Mouse (Mus musculus) neutrophil, adult 5-6 weeks (primary cell): Measurements from ENCODE around the gene Notum. TPM values are rescaled to one million over a fixed set of nuclear protein-coding genes. Genes with fewer than 3 reads are reported as not detected.
"Not testable (repeated sequence)": the region's sequence is repeated elsewhere in the genome, so short reads cannot be mapped to it uniquely, and the experiment has no call there.

Source experiments
- ATAC-seq: fragments of 151-379, 151-347 bp; 2 replicates; pipeline ENCODE4 v1.8.0; 2017; ENCODE audit warnings: mild to moderate bottlenecking, moderate TSS enrichment; ENCODE audit not compliant: insufficient number of reproducible peaks, poor library complexity, low FRiP score, severe bottlenecking; ENCODE audit errors: extremely low read depth
- total RNA-seq: library from RNA; stranded (forward); fragments of 200-1000 nt; gene quantifications from 2 replicates; pipeline ENCODE4 v1.2.3, GENCODE M21; 2017

Notum gene
- total RNA-seq, 1 experiment from 2014 or later: not detected

DNA sequence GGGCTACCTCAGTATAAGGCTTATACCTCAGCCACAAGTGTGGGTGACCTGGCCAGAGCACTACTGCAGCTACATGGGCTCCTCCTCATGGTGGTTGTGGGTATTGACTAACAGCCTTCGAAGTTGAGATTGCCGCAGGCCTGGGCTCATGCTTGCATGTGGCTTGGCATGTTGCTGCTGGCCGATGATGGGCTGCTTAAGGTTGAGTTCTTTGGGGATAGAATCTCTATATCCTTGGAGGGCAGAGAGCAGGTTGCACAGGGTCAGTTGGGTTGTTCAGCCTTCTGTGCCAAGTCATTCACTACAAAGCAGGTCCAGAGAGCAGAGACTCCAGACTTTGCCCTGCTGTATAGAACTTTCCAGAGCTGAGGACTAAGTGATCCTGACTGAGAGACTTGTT lies 18.9 kb upstream of the Notum start:
- ATAC-seq: peak; percentile 45

DNA sequence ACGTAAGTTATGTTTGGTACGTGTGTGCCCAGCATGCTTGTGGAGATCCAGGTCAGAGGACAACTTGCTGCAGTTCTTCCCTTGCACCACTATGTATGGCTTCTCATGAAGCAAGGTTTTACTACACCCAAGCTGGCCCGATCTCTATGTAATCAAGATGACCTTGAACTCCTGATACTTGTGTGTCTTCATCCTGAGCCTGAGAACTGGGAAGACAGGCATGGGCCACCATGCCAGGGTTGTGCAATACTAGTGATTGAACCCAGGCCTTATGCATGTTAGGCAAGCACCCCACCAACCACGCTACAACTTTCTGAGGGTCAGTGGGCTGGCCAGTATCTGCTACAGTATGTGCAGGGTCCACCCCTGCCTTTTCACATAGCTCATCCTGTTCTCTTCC lies 16.0 kb upstream of the Notum start:
- no peak for ATAC-seq

DNA sequence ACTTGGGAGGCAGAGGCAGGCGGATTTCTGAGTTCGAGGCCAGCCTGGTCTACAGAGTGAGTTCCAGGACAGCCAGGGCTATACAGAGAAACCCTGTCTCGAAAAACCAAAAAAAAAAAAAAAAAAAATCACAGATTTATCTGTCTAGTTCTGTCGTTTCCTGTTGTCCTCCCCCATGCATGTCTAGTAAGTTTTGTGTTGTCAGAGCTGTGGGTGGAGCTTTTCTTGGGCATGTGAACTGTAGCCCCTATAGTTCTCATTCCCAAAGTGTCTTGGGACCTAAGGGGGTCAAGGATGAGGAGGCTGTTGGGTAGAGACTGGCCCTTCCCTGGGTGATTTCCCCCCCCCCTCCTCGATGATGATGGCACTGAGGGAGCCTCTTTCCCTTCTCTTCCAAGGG lies 14.9 kb upstream of the Notum start:
- not testable (repeated sequence) for ATAC-seq

DNA sequence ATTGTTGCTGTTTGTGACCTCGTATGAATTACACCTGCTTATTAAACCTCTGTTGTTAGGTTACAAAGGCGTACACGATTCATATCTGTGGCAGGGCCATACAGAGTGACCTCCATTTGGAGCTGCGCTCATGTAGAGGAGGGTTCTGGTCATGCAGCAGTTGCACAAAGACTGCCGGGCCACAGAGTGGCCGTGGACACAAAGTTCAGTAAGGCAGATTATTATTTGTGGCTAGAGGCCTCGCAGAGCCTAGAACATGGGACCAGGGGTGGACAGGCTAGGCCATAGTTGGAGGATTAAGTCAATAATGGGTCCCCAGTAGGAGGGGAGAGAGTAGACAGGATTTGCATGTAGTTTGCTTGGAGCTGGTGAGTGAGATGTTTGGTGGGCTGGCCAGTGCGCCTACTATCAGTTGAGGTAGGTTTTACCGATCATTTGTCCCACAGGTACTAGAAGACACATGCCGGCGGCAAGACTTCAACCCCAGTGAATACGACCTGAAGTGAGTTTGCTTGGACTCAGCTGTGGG lies 12.7 kb upstream of the Notum start:
- no peak for ATAC-seq

DNA sequence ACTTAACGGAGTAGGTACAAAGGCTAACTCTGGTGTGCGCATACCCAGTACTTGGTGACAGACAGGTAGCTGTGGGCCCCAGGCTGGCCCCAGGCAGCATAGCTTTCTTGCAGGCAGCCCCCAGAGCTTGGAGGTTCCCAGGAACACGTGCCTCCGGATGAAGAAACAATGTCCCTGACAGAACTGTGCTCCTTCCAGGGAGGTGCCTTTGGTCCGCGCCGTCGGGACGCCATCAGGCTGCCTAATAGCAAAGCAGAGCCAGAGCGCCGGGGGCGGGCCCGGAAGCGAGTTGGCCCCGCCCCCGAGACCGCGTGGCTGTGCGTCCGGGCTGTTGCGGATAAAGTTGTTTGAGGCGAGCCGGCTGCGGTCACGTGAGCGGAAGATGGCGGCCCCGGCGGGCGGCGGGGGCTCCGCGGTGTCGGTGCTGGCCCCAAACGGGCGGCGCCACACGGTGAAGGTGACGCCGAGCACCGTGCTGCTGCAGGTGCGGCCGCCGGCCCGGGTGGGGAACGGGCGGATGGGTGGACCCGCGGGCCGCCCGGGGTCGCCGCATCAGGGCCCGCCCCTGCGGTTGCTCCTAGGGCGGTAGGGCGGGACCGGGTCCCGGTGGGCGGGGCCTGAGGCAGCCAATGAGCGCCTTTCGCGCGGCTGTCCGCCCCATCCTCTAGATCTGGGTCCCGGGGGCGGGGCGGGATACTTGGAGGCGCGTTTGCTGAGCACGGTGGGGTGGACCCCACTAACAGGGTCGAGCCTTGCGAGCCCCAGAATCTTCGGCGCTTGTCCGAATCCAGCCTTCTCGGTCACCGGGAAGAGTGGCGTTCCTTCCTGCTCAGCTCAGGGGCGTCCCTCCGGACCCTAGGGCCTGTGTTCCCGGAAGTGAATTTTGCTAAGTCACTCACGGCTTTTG lies 12.0 kb upstream of the Notum start, which contains the start of gene Aspscr1:
Aspscr1 (plus strand) TSS at position 287 of the 907 bp plus-strand sequence.
- peak; percentile 85 for ATAC-seq

DNA sequence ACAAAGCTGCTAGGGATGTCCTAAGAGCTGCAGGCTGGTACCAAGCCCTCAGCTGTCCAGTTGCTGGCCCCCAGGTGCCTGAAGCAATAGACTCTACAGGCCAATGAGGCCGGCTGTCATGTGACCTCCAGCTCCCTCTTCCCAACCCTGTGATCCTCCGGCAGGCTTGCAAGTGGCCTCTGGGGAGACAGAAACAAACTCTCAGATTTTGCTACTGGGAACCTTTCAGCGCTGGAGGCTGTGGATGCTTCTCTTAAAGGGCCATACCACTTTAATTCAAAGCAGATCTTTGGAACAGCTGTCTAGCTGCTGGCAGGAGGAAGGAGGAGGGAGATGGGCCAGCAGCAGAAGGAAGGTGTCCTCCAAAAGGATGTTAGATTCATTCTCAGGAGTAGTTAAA lies 5.6 kb upstream of the Notum start:
- no peak for ATAC-seq

DNA sequence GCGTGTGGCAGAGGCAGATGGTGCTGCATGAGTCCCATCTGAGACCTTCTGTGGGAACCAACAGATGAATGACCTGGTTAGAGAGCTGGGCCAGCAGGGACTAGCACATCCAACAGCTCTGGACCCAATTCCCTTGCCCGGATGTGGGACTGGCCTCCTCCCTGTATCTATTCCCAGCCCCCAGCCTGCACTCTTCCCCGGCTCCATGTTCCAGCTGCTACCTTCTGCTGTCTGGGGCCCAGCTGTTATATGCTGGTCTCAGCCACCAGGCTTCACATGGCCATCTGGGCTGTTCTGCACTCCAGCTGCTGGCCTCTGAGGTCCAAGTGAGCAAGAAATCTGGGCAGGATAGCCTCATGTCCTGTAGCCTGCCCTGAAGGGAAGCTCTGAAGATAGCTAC lies 4.4 kb upstream of the Notum start:
- no peak for ATAC-seq

DNA sequence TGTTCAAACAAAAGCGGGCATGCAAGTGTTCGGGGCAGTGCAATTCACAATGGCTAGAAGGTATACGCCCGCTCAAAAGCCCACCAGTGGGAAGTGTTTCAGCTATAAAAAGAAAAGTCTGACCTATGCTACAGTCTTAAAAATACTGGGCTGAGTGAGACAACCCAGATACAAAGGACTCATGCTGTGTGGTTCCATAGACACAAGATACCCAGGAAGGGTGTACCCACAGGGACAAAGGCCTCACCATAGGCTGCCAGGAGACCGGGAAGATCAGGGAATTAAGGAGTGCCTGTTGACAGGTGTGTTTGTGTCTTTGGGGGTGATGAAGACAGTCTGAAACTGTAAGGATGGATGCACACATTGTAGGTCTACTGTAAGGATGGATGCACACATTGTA lies 2.7 kb upstream of the Notum start:
- ATAC-seq: no peak

DNA sequence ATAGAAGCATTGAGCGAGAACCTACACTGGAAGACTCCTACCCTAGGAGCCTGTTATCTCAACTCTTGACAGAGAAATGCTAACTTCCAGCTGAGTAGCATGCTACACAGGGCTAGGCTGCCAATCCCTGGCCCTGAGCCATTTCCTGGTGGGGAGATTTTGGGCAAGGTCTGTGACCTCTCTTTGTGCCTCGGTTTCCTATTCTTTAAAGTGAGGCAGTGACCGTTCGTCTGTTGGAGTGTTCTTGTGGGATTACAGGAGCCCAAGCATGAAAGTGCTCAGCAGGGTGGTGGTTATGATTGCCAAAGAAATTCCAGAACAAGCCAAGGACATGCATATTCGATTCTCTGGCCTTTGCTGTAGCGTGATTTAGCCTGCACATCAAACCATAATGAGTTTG lies 1.8 kb upstream of the Notum start:
- ATAC-seq: no peak

DNA sequence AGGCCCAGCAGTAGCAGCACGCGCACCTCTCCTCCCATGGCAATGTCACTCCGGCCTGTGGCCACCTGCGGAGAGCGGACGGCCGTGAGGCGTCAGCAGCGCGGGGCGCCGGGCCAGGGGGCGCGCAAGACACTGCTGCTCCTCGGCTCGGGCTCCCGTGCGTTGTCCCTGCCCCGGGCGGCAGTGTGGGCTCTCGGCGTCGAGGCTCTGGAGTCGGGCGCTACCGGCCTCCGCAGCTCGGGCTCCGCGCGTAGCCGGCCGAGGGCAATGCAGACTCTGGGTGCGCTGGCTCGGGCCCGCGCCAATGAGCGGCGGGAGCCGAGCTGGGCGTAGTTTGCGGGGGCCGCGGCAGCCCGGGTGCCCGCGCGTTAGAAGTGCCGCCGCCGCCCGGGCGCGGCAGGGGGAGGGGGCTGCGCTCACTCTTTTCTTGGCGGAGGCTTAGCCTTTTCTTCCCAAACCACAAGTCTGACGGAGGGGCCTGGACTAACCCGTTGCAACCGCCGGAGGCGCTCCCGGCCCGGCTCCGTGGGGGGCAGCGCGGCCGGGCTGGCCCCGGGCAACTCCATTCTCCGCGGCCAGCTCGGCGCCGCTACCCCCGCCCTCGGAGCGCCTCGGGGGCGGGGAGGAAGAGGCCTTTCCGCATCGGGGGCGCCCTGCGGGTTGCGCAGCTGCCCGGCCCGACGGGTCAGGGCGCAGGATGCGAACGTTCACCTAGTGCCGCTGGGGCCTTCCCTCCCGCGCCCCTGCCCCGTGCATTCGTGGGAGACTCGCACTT lies 487 bp downstream of the Notum start:
- no peak for ATAC-seq

DNA sequence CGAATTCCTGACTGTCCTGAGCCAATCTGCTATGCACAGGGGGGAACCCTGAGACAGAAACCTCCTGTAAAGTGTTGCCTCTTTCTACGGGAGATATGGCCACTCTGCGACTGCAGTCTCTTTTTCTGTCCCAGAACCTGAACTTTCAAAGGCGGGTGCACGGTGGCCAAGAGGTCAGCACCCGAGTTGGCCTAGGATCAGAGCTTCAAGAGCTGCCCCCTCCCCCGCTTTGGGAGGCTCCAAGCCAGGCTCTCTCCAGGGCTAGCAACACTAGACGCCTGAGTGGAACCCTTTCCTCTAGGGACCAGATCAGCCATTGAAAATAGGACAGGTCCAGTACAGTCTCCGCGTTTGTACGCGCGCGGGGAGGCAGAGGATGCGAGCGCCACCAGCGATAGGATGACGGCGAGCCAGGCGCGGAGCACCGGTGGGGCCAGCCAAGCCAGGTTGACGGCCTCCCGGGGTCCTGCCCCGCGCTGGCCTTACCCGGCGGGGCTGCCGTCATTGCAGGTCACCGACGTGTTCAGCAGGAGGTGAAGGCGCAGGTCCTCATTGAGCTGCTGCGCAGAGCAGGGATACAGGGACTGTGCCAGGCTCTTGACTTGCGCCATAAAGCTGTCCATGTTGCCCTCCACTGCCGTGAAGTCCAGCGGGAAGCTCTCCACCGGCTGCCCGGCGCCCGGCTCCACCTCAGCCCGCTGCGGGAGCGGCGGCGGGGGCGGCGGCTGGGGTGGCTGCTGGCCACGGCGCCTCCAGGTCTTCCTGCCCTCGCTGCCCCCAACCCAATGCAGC lies 1.3 kb downstream of the Notum start:
- ATAC-seq: no peak

DNA sequence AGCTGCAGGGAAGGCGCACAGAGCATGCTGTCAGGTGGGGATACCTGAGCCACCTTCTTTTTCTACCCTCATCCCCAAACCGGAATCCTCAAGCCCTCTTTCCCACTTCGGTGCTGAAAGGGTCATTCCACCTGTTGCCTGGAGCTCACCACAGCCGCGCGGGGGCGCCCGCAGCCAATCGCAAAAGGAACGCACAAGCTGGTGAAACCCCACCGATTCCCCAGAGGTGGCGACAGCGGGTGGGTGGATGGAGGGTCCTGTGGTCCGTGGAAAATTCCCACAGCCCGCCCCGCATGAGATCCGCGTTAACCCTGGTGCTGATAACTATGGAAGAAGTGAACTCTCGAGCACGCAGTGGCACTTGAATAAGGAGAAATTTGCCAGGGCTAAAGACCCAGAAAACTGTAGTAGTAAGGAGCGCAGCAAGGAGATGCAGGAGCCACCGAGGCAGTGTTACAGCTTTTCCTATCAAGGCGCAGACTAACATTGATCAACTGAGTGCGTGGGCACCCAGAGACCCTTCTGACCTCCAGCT lies 2.0 kb downstream of the Notum start:
- 0 out of 2 replicates have a peak, but pooled peaks have one; percentile 28 for ATAC-seq

DNA sequence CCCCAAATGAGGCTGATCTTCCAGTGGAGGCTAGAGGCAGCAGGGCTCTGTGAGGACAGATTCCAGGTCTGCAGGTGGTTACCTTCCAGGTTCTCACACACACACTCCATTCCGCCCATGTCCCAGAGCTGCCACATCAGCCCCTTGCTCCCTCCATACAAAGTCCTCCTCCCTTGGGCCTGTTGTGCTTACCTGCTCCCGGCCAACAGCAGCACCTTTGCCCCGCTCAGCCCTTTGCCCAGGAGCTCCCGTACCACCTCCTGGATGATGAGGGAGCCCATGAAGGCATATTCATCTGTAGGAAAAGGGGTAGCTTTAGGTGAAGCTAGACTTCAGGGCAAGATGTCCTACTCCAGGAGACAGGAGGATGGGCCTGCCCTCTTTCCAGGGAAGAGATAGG lies 3.7 kb downstream of the Notum start:
- ATAC-seq: no peak

DNA sequence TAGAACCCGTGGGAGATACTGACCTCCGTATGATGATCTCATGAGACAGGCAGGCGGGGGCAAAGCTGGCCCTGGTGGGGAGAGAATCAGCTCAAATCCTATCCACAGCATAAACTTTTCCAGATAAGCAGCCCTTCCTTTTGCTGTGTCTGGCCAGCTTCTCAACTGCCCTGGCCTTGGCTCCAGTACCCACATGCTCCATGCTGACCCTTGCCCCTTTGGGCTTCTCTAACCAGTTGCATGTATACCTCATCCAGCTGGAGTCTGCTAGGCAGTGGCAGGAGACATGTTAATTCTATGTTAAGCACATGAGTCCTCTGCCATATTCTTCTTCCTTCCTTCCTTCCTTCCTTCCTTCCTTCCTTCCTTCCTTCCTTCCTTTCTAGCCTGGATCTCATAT lies 6.2 kb downstream of the Notum start:
- ATAC-seq: no peak

DNA sequence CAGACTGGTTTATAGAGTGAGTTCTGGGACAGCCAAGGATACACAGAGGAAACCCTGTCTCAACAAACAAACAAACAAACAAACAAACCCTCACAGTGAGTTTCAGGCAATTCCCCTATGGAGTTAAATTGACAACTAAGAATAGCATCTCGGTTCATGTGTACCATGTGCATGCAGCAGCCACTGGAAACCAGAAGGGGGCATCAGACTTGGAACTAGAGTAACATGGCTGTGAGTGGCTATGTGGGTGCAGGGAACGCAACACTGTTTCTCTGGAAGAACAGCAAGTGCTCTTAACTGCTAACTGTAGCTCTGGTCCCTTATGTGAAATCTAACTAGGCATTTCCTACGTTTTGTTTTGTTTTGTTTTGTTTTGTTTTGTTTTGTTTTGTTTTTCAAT lies 9.1 kb downstream of the Notum start:
- ATAC-seq: no peak

DNA sequence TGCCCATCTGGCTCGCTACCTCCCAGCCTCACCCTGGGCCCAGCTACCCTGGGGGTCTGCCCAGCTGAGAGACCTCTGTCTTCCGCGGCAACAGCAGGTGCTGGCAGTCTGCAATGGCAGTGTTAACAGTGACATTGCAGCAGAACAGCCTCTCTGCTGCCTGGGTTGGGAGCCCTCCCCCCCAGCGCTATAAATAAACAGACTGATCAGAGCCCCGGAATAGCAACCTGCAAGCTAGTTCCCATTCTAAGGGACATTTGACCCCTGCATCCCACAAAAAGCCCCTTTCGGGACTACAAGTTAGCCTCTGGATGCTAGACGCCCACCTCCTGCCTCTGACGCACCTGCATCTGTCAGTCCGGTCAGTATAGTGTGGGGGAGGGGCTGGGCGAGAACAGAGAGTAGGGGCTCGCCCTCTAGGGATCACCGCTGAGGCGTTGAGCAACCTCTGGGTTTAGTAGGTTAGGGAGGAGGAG lies 12.9 kb downstream of the Notum start, which contains the start of gene Myadml2:
Myadml2 (minus strand) TSS at position 158 of the 476 bp plus-strand sequence.
- no peak for ATAC-seq

DNA sequence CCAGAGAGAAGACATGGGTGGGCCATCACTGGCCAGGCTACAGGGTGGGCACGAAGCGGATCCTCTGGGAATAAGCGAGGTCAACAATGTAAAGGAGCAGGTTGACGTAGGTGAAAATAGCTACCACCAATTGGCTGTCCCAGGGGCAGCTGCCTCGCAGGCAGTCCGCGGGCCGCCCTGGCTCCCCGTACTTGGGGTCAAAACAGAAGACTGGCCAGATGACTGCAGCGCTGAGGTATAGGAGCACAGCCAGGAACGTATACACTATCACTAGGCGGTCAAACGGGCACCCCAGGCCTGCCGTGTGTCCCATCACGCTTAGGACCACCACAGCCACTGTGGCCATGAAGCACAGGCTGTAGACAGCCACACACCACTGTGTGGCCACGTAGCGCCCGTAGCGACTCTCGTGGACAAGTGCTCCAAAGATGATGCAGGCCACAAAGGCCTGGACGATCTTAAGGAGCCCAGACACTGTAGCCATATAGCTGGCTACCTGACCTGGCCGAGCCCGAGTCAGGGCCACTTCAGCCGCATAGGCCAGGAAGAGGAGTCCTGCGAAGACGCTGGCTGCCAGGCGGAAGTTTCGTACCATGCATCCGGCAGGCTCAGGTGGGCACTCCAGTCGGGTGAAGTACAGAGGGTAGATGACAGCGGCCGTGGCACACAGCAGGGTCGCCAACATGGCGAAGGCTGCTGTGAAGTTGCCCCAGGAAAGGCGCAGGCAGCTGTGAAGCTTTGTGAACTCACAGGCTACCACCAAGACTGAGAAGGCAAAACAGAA lies 13.7 kb downstream of the Notum start:
- ATAC-seq: no peak

DNA sequence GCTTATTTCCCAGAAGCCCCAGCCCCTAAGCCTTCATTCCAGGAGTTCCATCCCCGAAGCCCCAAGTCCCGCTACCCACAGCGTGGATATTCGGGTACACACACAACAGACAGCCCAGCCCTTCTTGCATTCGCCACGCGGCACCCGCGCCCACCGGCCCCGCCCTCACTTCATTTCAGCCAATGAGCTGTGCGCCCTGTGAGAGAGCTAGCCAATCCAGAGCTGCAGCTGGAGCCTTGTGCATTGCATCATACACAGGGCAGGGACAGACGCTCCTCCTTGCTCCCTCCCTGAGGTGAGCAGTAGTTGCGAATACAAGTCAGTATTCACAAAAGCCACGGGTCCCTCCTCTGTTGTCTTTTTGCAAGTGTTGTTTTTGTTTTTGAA lies 17.4 kb downstream of the Notum start, which contains the start of gene Pycr1:
Pycr1 (minus strand) TSS at position 169 of the 387 bp plus-strand sequence.
- ATAC-seq: peak; percentile 95
